Mouse (Mus musculus) urinary bladder, adult 2 months (tissue): ENCODE data around the gene P2ry12. TPM values are rescaled to one million over a fixed set of nuclear protein-coding genes. Genes with fewer than 3 reads are reported as not detected.

Source experiments
- DNase-seq: peaks from one replicate; pipeline ENCODE4 v3.0.0; 2022; ENCODE audit warnings: low spot score
- polyA plus RNA-seq: library from polyadenylated mRNA; depleted of rRNA; stranded (reverse); fragments of >200 nt; gene quantifications from 2 replicates; pipeline ENCODE4 v1.2.3, GENCODE M21; 2012; rRNA removed

The P2ry12 gene
- polyA plus RNA-seq, result 3.3 and 4.0 TPM in 2 replicates

- no peak for DNase-seq
These were observed at the start of gene P2ry12 for GRCm38 (mm10) chr3:59262704-59263103. Gene P2ry12 (minus strand): TSS chr3:59262871.

DNA sequence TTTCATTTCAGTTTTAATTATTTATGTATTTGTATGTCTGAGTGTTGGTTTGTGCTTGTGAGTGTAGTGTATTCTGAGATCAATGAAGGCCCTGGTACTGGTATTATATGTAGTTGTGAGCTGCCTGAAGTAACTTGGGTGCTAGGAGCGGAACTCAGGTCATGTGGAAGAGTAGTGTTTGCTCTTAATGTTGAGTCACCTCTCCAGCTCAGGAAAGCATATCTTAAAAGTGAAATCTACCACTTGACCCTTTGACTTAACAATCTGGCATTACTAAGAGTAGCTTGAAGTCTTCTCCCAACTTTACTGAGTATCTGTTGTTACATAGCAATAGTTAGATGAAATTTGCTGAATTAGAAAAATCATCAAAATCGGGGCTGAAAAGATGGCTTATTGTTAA lies 42.8 kb upstream of the P2ry12 start:
- DNase-seq, result no peak

DNA sequence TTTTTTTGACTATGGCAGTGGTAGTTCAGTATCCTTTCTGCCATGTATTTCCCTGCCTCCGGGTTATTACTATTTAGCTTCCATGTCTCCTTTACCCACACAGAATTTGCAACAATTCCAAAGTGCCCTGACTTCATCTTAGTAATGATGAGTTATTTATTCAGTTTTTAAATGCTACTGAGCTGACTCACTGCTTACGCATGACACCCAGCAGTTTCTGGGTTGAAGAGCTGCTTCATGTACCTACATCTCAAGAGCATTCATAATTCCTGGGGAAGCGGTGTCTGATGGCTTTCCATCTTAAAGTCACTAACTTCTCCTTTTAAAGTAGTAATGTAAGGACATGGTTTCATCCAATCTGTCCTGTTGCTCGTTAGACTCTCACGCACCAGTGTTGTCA lies 42.3 kb upstream of the P2ry12 start:
- no peak for DNase-seq

GRCm38 (mm10) chr3:59297653-59298052 lies 35.0 kb upstream of the P2ry12 start:
- DNase-seq, result no peak

DNA sequence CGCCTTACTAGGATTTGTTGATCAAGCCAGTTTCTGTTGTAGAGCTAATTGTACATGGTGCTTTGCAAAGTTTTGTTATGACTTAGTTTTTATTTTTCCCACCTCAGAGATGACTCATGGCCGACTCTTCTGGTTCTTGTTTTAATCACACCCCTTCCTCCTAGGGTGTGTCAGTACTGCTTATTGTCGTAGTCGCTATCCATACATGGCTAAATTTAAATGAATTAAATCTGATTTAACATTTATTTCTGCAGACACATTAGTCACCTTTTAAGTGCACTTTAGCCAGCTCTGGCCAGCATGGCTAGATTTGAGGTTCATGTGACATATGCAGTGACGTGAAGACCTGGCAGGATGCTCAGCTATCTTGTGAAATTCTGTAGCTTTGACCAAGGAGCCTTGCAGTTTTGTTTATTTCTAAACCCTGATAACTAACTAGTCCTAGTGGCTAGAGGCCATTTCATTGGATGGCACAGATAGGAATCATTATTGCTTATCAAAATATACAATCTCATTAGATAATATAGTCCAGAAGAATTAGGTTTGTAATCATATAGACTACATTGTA lies 34.0 kb upstream of the P2ry12 start:
- DNase-seq, result no peak

DNA sequence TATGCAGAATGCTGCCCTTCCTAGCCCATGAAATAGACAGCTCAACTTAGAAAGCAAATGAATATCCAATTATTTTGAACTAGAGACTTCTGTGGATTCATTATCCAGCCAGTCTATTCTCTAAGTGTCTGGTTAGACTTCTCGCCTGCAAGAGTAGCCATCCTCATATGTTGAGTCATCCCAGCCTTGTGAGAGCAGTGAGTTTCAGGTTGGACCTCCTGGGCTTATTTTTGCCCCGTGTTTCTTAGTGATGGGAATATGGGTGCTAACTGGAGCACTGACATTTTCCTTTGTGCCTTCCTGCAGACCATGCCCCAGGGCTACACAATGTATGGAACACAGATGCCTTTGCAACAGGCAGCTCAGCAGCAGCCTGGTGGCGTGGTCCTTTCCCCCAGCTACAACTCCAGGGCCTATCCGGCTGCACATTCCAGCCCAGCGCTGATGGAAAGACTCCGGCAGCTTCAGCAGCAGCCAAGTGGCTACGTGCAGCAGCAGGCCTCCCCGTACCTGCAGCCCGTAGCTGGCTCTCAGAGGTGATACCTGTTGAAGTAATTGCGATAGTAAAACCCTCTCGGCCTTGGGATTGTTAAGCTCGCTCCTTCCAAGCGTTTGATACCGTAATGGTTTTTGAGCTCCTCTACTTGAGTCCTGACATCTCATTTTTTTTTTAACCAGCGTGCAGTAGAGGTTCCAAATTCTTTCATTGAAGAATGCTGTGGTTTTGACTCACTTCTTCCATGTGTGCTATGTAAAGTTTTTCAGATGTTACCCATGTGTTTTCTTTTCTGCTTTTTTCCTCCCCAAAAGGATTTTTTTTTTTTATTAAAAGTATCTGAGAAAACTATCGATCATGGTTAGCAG lies 33.3 kb upstream of the P2ry12 start:
- DNase-seq, result no peak

GRCm38 (mm10) chr3:59293437-59294199 lies 30.9 kb upstream of the P2ry12 start:
- DNase-seq, result no peak

GRCm38 (mm10) chr3:59290551-59290950 lies 27.9 kb upstream of the P2ry12 start:
- no peak for DNase-seq

GRCm38 (mm10) chr3:59278620-59279019 lies 15.9 kb upstream of the P2ry12 start:
- no peak for DNase-seq

GRCm38 (mm10) chr3:59278254-59278533 lies 15.5 kb upstream of the P2ry12 start:
- no peak for DNase-seq

GRCm38 (mm10) chr3:59277502-59278253 lies 15.0 kb upstream of the P2ry12 start:
- DNase-seq, result no peak

- DNase-seq, result no peak
These were observed 8.1 kb upstream of the P2ry12 start for GRCm38 (mm10) chr3:59270811-59271210.

DNA sequence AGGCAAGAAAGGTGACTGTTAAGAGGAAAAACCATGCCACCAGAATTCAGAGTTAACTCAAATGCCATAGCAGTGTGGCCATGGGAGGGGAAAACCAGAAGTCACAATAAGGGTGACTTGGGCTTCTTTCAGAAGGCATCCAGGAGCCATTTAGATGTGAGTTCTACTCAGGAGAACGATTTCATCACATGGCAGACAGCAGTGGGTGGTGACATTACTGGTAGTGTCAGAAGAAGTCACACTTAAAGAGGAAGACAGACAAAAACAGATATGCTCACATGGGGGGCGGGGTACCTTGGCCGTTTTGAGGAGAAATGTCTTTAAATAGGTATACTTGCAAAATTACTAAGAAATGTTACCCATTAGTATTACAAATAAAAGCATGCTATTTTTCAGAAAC lies 1.3 kb upstream of the P2ry12 start:
- no peak for DNase-seq

GRCm38 (mm10) chr3:59263417-59263816 lies 746 bp upstream of the P2ry12 start:
- no peak for DNase-seq

DNA sequence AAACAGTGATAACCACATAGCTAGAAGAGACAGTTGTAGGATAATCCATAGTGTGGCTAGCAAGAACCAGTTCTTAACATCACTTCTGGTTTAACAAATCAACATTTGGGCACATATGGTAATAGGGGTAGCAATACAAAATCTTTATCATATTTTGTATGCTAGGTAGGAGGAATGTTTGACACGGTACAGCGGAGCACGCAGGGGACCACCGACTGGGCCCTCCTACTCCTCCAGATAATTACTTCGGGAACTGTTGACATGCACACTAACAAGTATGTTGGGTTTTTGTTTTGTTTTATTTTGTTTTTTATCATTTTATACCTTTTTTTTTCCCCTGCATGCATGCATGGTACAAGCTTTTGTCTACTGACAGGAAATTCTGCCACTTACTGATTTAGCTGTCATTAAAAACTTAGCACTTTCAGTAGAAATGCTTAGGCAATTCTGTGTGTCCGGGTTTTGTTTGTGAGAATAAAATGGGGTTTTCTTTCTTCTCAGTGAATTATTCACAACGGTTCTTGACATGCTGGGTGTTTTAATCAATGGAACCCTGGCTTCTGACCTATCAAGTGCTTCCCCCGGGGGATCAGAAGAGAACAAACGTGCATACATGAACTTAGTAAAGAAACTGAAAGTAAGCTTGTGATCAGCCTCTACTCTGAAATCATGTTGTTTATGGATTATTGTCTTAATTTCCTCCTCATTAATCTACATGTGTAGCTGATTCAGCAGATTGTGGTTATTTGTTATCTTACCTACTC lies 780 bp downstream of the P2ry12 start:
- no peak for DNase-seq

DNA sequence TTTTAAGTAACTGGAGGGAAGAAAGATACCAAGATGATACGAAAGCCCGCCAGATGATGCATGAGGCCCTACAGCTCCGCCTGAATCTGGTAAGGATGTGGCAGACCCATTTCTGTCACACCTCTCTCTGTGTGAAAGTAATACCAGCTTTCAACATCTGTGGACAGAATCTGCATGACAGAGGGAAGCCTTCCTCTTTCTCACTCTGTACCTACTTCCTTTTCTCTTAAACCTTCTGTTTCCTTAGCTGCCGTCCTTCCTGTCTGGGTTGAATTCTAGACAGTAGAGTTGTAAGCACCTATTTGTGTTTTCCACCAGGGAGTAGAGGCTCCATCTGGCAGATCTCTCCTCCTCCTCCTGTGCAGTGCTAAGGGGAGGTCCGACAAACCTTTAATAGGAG lies 1.9 kb downstream of the P2ry12 start:
- no peak for DNase-seq

GRCm38 (mm10) chr3:59257740-59258664 lies 4.7 kb downstream of the P2ry12 start:
- no peak for DNase-seq

GRCm38 (mm10) chr3:59250454-59250853 lies 12.2 kb downstream of the P2ry12 start:
- DNase-seq, result no peak

- no peak for DNase-seq
These were observed 14.6 kb downstream of the P2ry12 start for GRCm38 (mm10) chr3:59248031-59248430.

- no peak for DNase-seq
These were observed 19.3 kb downstream of the P2ry12 start for GRCm38 (mm10) chr3:59243384-59243783.
